Mouse (Mus musculus): ENCODE measurements around the gene Coasy. TPM values are rescaled to one million over a fixed set of nuclear protein-coding genes. Genes with fewer than 3 reads are reported as not detected.

The Coasy gene
- polyA plus RNA-seq, 1 experiment from 2014 or later, result 45.5 TPM

DNA sequence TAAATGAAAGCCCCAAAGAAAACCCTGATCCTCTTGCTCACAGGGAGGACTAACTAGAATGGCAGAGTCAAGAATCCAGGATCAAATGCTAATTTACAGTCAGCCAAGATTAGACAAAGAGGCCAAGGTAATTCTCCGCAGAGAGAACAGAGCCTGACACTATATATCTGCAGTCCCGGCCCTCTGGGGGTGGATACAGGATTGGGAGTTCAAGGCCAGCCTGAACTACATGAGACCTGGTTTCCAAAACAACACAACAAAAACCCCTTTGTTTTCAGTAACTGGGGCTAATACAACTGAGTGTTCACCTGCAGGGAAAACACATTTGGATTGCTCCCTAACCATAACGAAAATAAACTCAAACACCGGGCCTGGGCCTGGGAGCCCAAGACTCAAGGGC is 17.9 kb upstream of the Coasy start:
- Histone ChIP-seq H3K27ac (replicated peaks) (peak overlapping the region; percentile 74), H3K36me3 (peaks cover 49% of the 10 kb centered on the region), H3K9ac (no peak overlapping the region), H3K9me3 (no peaks in the 10 kb centered on the region), H3K4me1 (replicated peaks) (peaks cover 34% of the 10 kb centered on the region), H3K4me3 (no peak overlapping the region), H3K27me3 (no peaks in the 10 kb centered on the region), H3K4me2 (no peak overlapping the region)
- 80% methylated on average over 4 of the region's 4 CpGs for WGBS
- no peak for ATAC-seq (ENCODE audit: low read depth)

- no peak overlapping the region for H3K4me2 ChIP-seq
- peaks cover 34% of the 10 kb centered on the region for H3K4me1 ChIP-seq (replicated peaks)
- no peak overlapping the region for H3K4me3 ChIP-seq
- H3K9ac ChIP-seq, result no peak overlapping the region
- no peaks in the 10 kb centered on the region for H3K9me3 ChIP-seq
- H3K36me3 ChIP-seq, result peaks cover 44% of the 10 kb centered on the region
- ATAC-seq (ENCODE audit: low read depth), result no peak
- 95% methylated on average over 9 of the region's 9 CpGs for WGBS
- no peaks in the 10 kb centered on the region for H3K27me3 ChIP-seq
- H3K27ac ChIP-seq (replicated peaks), result no peak overlapping the region
Observed at GRCm38 (mm10) chr11:101065002-101065401, 17.4 kb upstream of the Coasy start.

DNA sequence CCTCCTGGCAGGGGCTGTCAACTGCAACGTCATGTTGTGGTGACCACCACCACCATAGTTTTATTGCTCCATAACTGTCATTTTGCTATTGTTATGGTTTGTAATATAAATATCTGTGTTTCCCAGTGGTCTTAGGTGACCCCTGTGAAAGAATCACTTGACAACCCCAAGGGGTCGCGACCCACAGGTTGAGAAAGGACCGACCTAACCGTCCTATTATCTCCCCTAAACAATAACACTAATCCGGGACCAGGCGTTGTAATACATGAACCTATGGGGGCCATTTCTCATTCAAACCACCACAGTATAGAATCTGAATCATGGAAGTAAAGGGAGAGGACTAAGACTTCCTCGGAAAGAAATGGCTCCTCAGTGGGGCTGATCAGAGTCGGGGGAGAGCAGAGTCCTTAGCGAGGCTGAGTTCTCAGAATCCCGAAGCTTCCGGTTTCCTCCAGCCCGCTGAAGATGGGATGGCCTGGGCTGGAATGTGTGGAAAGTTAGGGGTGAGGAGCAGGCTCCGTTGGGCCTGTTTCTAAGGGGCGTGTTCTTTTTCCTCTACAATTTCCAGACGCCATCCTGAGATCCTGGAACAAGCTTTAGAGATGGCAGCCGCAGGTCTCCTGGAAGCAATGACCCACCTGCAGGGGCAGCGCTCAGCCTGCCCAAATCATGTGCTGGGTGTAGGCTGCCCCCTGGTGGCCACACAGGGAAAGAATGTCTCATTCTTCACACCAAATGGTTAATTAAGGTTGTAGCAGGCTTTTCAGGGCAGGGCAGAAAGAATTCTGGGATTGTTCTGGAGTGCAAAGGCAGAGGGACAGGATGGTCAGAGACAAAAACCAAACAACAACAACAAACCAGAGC is 15.6 kb upstream of the Coasy start:
- Histone ChIP-seq H3K9ac (peak overlapping the region; percentile 55; the same call in 1 of the 2 replicates), H3K36me3 (peaks cover 26% of the 10 kb centered on the region), H3K4me1 (replicated peaks) (peaks cover 43% of the 10 kb centered on the region), H3K27me3 (0 out of 2 replicates have a peak, but pooled peaks cover 5% of the 10 kb centered on the region), H3K4me3 (peak overlapping the region; percentile 28), H3K4me2 (peak overlapping the region; percentile 54), H3K27ac (replicated peaks) (no peak overlapping the region; the same call in 1 of the 2 replicates), H3K9me3 (no peaks in the 10 kb centered on the region)
- ATAC-seq (ENCODE audit: low read depth), result no peak
- WGBS, result 21% methylated on average over 18 of the region's 18 CpGs

DNA sequence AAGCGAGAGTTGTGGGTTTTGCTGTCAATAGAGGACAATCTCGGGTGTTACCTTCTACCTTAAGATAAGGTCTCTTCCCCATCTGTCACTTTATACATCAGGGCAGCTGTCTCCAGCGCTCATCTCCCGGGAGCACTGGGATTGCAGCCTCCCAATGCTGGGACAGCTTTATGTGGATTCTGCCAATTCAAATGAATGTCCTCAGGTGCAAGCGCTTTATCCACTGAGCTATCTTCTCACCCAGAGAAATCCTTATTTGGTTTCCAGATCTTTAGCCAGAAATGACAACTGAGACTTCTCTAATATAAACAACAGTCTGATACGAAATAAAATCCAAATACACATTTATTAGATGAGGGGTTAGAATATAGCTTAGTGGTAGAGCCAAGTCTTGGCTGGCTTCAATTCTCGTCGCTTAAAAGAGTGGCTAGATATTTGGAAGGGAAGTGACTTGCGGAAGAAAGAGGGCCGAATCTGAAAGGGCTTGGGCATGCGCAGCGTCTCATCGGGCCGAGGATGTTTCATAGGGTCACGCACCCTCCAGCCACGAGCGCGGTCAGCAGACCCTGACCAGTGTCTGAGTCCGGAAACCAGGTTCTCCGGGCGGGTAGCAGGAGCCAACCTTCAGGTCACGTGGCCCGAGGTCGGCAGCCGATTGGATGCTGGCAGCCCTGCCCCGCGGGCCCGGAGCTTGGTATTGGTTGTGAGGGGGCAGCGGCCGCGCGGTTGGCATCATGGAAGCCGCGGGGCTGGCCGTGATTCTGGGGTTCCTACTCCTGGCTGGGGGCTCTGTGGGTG is 12.8 kb upstream of the Coasy start, which contains the start of gene Naglu:
Naglu (plus strand) TSS at position 622 of the 798 bp plus-strand sequence.
- Histone ChIP-seq H3K4me2 (peak within 1 kb of the TSS; percentile 97), H3K4me3 (peak within 1 kb of the TSS; percentile 80), H3K27me3 (0 out of 2 replicates have a peak, but pooled peaks cover 11% of the 10 kb centered on the region), H3K4me1 (replicated peaks) (peaks cover 29% of the 10 kb centered on the region), H3K9me3 (no peaks in the 10 kb centered on the region), H3K27ac (replicated peaks) (peak within 1 kb of the TSS; percentile 81), H3K9ac (peak within 1 kb of the TSS; percentile 89), H3K36me3 (no peaks in the 10 kb centered on the region)
- peak; percentile 90 for ATAC-seq (ENCODE audit: low read depth)
- 4% methylated on average over 35 of the region's 35 CpGs for WGBS

DNA sequence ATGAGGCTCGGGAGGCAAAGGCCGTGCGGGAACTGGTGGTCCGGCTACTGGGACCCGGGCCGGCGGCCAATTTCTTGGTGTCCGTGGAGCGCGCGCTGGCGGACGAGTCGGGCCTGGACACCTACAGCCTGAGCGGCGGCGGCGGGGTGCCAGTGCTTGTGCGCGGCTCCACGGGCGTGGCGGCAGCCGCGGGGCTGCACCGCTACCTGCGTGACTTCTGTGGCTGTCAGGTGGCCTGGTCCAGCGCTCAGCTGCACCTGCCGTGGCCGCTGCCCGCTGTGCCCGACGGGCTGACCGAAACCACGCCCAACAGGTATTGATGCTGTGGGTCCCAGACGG is 12.2 kb upstream of the Coasy start:
- no peaks in the 10 kb centered on the region for H3K9me3 ChIP-seq
- WGBS, result under 1% methylated on average over 36 of the region's 36 CpGs
- H3K27ac ChIP-seq (replicated peaks), result peak overlapping the region; percentile 81

GRCm38 (mm10) chr11:101070987-101071386 is 11.4 kb upstream of the Coasy start:
- H3K27me3 ChIP-seq, result peaks cover 14% of the 10 kb centered on the region; the same call in 1 of the 2 replicates
- no peak overlapping the region for H3K27ac ChIP-seq (replicated peaks)
- peak overlapping the region; percentile 89 for H3K9ac ChIP-seq
- ATAC-seq (ENCODE audit: low read depth), result no peak
- WGBS, result 74% methylated on average over 6 of the region's 6 CpGs
- peak overlapping the region; percentile 97 for H3K4me2 ChIP-seq
- H3K36me3 ChIP-seq, result no peaks in the 10 kb centered on the region
- H3K9me3 ChIP-seq, result no peaks in the 10 kb centered on the region
- H3K4me1 ChIP-seq (replicated peaks), result peaks cover 29% of the 10 kb centered on the region
- H3K4me3 ChIP-seq, result peak overlapping the region; percentile 80

More for the DNA sequence above, 12.2 kb upstream of the Coasy start:
- Histone ChIP-seq H3K9ac (peak overlapping the region; percentile 89), H3K4me1 (replicated peaks) (peaks cover 29% of the 10 kb centered on the region), H3K36me3 (no peaks in the 10 kb centered on the region), H3K4me2 (peak overlapping the region; percentile 97), H3K4me3 (peak overlapping the region; percentile 80), H3K27me3 (0 out of 2 replicates have a peak, but pooled peaks cover 11% of the 10 kb centered on the region)
- ATAC-seq (ENCODE audit: low read depth), result peak; percentile 62

DNA sequence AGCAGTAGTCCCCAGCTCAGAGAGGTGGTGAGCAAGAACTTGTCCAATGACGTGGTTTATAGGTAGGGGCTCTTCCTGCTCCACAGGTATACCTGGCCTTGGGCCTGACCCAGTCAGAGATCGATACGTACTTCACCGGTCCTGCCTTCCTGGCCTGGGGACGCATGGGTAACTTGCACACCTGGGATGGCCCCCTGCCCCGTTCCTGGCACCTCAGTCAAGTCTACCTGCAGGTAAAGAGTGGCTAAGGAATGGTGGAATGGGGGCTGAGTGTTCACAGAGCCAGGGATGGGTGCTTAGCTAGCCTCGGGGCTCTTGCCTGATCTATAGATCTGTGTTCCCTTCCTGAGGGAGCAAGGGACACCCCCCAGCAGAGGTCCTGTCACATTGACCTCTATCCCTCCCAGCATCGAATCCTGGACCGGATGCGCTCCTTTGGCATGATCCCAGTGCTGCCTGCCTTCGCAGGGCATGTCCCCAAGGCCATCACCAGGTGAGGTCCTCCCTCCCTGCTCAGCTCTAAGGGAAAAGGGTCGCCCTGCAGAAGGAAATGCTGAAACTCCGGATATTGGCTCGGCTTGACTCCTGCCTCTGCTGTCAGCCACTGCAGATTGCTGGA is 10.4 kb upstream of the Coasy start:
- 75% methylated on average over 14 of the region's 14 CpGs for WGBS
- Histone ChIP-seq H3K4me3 (no peak overlapping the region), H3K27me3 (peaks cover 24% of the 10 kb centered on the region), H3K9ac (no peak overlapping the region), H3K36me3 (peaks cover 6% of the 10 kb centered on the region; the same call in 1 of the 2 replicates), H3K9me3 (no peaks in the 10 kb centered on the region), H3K4me2 (no peak overlapping the region), H3K4me1 (replicated peaks) (peaks cover 20% of the 10 kb centered on the region), H3K27ac (replicated peaks) (no peak overlapping the region)
- ATAC-seq (ENCODE audit: low read depth), result no peak

GRCm38 (mm10) chr11:101078121-101078520 is 4.2 kb upstream of the Coasy start, which contains the start of gene Hsd17b1:
Gene Hsd17b1 (plus strand): TSS chr11:101078411.
- Histone ChIP-seq H3K4me2 (no peak within 1 kb of the TSS), H3K27ac (replicated peaks) (no peak within 1 kb of the TSS), H3K27me3 (peaks cover 57% of the 10 kb centered on the region), H3K36me3 (peaks cover 6% of the 10 kb centered on the region; the same call in 1 of the 2 replicates), H3K9ac (no peak within 1 kb of the TSS), H3K4me1 (replicated peaks) (peaks cover 21% of the 10 kb centered on the region), H3K9me3 (no peaks in the 10 kb centered on the region), H3K4me3 (no peak within 1 kb of the TSS)
- 72% methylated on average over 9 of the region's 9 CpGs for WGBS
- no peak for ATAC-seq (ENCODE audit: low read depth)

DNA sequence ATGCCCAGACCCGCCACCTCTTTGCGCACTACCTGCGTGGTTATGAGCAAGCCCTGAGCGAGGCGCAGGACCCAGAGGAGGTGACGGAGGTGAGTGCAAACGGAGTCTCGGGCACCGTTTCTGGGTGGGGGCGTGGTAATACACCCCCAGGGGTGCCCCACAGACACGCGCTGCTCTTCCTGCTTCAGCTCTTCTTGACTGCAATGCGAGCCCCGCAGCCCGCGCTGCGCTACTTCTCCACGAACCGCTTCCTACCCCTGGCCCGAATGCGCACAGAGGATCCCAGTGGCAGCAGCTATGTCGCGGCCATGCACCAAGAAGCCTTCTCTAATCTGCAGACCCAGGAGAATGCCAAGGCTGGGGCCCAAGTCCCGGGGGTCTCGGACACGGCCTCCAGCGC is 2.6 kb upstream of the Coasy start:
- Histone ChIP-seq H3K36me3 (peaks cover 9% of the 10 kb centered on the region; the same call in 1 of the 2 replicates), H3K27me3 (peaks cover 57% of the 10 kb centered on the region), H3K27ac (replicated peaks) (no peak overlapping the region), H3K4me1 (replicated peaks) (peaks cover 32% of the 10 kb centered on the region), H3K9me3 (no peaks in the 10 kb centered on the region), H3K4me2 (peak overlapping the region; percentile 20), H3K9ac (0 out of 2 replicates have a peak overlapping the region, but pooled peaks have one; percentile 17), H3K4me3 (no peak overlapping the region)
- no peak for ATAC-seq (ENCODE audit: low read depth)
- 2% methylated on average over 27 of the region's 27 CpGs for WGBS

- H3K9me3 ChIP-seq, result no peaks in the 10 kb centered on the region
- no peak overlapping the region for H3K27ac ChIP-seq (replicated peaks)
- WGBS, result 68% methylated on average over 5 of the region's 5 CpGs
- H3K27me3 ChIP-seq, result peaks cover 57% of the 10 kb centered on the region
- H3K4me3 ChIP-seq, result no peak overlapping the region
- no peak overlapping the region for H3K9ac ChIP-seq
- H3K4me2 ChIP-seq, result no peak overlapping the region
- H3K36me3 ChIP-seq, result peaks cover 12% of the 10 kb centered on the region; the same call in 1 of the 2 replicates
- peaks cover 32% of the 10 kb centered on the region for H3K4me1 ChIP-seq (replicated peaks)
- ATAC-seq (ENCODE audit: low read depth), result no peak
Observed at GRCm38 (mm10) chr11:101080421-101080820, 1.9 kb upstream of the Coasy start.

- Histone ChIP-seq H3K9me3 (no peaks in the 10 kb centered on the region), H3K4me2 (peak overlapping the region; percentile 99)
- no peak for ATAC-seq (ENCODE audit: low read depth)
Observed at GRCm38 (mm10) chr11:101081659-101082058, 706 bp upstream of the Coasy start.

More at GRCm38 (mm10) chr11:101081659-101082058, 706 bp upstream of the Coasy start:
- peaks cover 8% of the 10 kb centered on the region for H3K36me3 ChIP-seq
- peak overlapping the region; percentile 69 for H3K4me3 ChIP-seq
- H3K4me1 ChIP-seq (replicated peaks), result peaks cover 45% of the 10 kb centered on the region
- peak overlapping the region; percentile 95 for H3K9ac ChIP-seq
- H3K27me3 ChIP-seq, result peaks cover 47% of the 10 kb centered on the region
- WGBS, result 5% methylated on average over 10 of the region's 10 CpGs
- H3K27ac ChIP-seq (replicated peaks), result peak overlapping the region; percentile 92

Data from neural tube, embryonic 13.5 days (tissue).